Mouse (Mus musculus) G1E (cell line): ENCODE data around the gene Lrrc57. TPM values are rescaled to one million over a fixed set of nuclear protein-coding genes. Genes with fewer than 3 reads are reported as not detected.

Experiments
- ATAC-seq: 2 replicates; pipeline ENCODE4 v1.8.0; 2016; ENCODE audit warnings: mild to moderate bottlenecking; ENCODE audit not compliant: insufficient number of reproducible peaks, poor library complexity, low FRiP score, severe bottlenecking; ENCODE audit errors: extremely low read depth
- DNase-seq: peaks from one replicate; pipeline ENCODE4 v3.0.0; 2012; ENCODE audit warnings: low spot score
- H3K27me3 ChIP-seq: 2 replicates; pipeline ENCODE4 v1.6.1; 2012; ENCODE audit warnings: mild to moderate bottlenecking, low read length, inconsistent platforms; ENCODE audit not compliant: insufficient read depth
- H3K36me3 ChIP-seq: replicated peaks from 2 replicates; pipeline ENCODE3; 2012; ENCODE audit warnings: mild to moderate bottlenecking, inconsistent platforms
- H3K4me1 ChIP-seq: 2 replicates; pipeline ENCODE4 v1.6.1; 2012; ENCODE audit warnings: low read depth, low read length, inconsistent platforms, mixed read lengths; ENCODE audit not compliant: insufficient read depth
- H3K4me3 ChIP-seq: 2 replicates; pipeline ENCODE4 v1.5.1; 2012; ENCODE audit warnings: low read depth, mild to moderate bottlenecking, inconsistent platforms, low read length, moderate library complexity, mixed read lengths
- H3K9me3 ChIP-seq: replicated peaks from 2 replicates; pipeline ENCODE4 v1.6.1; 2012; ENCODE audit warnings: inconsistent platforms
- CTCF ChIP-seq: IDR thresholded peaks from 2 replicates; pipeline ENCODE4 v1.5.1; 2012; ENCODE audit warnings: low read depth, low read length, inconsistent platforms, mixed read lengths
- GATA1 ChIP-seq: IDR thresholded peaks from 2 replicates; pipeline ENCODE4 v1.6.1; 2012; ENCODE audit warnings: borderline replicate concordance, low read length, inconsistent platforms, mixed read lengths
- GATA2 ChIP-seq: IDR thresholded peaks from 2 replicates; pipeline ENCODE4 v1.6.1; 2012; ENCODE audit warnings: low read depth, low read length, inconsistent platforms, borderline replicate concordance
- POLR2AphosphoS5 ChIP-seq: IDR thresholded peaks from 2 replicates; pipeline ENCODE4 v1.6.1; 2012; ENCODE audit warnings: low read depth, low read length, inconsistent platforms; ENCODE audit not compliant: insufficient replicate concordance
- TAL1 ChIP-seq: conservative IDR thresholded peaks from 2 replicates; pipeline ENCODE4 v1.6.1; 2012; ENCODE audit warnings: low read depth, low read length, inconsistent platforms, mixed read lengths
- polyA plus RNA-seq: library from polyadenylated mRNA; stranded (reverse); fragments of >175 nt; gene quantifications from 2 replicates; pipeline ENCODE4 v1.2.3, GENCODE M21; 2012
- total RNA-seq, 2 experiments: library from RNA; stranded (forward) in 1 of 2; stranded (reverse) in 1 of 2; fragments of 200-1000 nt in 1 of 2; fragments of >200 nt in 1 of 2; fragmentation: Nextera tagmentation in 1 of 2; gene quantifications; 2 replicates each; pipeline ENCODE4 v1.2.3; 2014 to 2017

The Lrrc57 gene
- total and polyA plus RNA-seq, 3 experiments: 3.0 to 35.8 (median 27.8) TPM

DNA sequence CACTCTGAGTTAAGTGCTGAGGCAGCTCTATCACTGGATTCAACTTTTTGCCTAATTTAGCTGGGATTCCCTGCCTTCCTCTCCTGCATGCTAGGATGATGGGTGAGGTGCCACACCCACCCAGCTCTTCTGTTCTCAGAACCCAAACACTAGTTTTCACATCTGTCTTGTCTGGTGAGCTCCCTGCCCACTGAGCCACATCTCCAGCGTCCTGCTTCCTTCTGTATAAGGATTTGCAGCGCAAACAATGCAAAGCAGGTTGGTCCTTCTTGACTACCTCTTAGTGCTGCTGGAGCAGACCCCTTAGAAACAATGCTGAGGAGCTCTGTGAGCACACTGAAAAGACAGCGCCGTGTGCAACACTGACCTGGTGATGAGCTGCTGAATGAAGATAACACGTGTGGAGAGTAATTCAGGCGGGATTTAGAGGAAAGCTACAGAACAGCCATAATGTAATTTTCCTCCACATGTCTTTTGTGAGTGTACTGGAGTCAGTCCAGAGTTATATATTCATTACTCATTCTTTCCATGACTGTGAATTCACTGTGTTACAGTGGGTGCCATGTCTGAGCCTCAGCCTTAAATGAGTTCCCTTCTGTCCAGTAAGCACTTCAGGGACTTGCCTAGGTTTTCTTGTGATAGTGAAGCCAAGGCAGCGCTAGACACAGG is 43.1 kb upstream of the Lrrc57 start:
- Histone ChIP-seq H3K27me3 (peaks cover 13% of the 10 kb centered on the region; the same call in 1 of the 2 replicates), H3K4me3 (no peak overlapping the region), H3K36me3 (no peaks in the 10 kb centered on the region), H3K4me1 (peaks cover 28% of the 10 kb centered on the region), H3K9me3 (no peaks in the 10 kb centered on the region)
- TF ChIP-seq GATA1: no peak
- no peak for TF ChIP-seq GATA2
- TF ChIP-seq POLR2AphosphoS5: no peak
- TF ChIP-seq TAL1: no peak
- ATAC-seq (no peak), DNase-seq (no peak)

DNA sequence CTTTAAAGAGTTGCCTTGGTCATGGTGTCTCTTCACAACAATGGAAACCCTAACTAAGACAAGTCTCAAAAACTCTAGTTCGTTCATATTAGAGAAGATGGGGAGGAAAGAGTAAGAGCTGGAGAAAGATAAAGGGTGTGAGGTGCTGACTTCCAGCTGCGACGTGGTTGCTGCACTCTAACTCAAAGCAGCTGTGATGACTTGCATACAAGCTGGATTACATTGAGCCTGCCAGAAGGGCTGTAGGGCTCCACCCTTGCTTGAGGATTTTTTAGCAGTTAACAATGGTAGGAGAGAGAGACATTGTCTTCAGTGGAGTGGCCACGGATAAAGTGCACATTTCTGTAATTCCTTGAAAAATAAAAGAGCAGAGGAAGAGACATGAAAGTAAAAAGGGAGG is 37.5 kb upstream of the Lrrc57 start:
- Histone ChIP-seq H3K4me3 (no peak overlapping the region), H3K9me3 (no peaks in the 10 kb centered on the region), H3K4me1 (peaks cover 14% of the 10 kb centered on the region; the same call in 1 of the 2 replicates), H3K36me3 (no peaks in the 10 kb centered on the region), H3K27me3 (peaks cover 12% of the 10 kb centered on the region)
- TF ChIP-seq GATA1 (no peak), TAL1 (no peak), POLR2AphosphoS5 (no peak), GATA2 (no peak), CTCF (no peak)
- ATAC-seq (no peak), DNase-seq (no peak)

DNA sequence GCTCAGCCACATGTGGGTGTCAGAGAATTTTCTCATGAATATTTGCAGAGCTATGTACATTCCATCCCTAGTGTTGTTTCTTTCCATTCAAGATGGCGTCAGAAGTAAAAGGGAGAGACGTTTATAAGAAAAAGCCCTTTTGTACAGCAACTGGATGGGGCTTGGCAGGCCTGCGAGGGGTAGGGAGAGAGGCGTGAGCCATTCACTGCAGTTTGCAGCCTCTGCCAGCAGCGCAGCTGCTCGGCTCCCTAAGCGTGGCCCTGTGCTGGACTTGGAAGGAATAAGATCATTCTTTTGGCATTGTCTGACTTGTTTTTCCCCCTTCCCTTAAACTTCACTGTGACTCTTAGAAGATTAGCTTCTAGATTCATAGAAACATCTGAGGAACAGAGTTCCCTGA is 34.5 kb upstream of the Lrrc57 start:
- Histone ChIP-seq H3K4me1 (peaks cover 16% of the 10 kb centered on the region; the same call in 1 of the 2 replicates), H3K36me3 (no peaks in the 10 kb centered on the region), H3K9me3 (no peaks in the 10 kb centered on the region), H3K4me3 (no peak overlapping the region), H3K27me3 (peaks cover 8% of the 10 kb centered on the region)
- TF ChIP-seq GATA1: no peak
- TF ChIP-seq POLR2AphosphoS5: no peak
- no peak for TF ChIP-seq CTCF
- DNase-seq: no peak
- ATAC-seq: no peak

DNA sequence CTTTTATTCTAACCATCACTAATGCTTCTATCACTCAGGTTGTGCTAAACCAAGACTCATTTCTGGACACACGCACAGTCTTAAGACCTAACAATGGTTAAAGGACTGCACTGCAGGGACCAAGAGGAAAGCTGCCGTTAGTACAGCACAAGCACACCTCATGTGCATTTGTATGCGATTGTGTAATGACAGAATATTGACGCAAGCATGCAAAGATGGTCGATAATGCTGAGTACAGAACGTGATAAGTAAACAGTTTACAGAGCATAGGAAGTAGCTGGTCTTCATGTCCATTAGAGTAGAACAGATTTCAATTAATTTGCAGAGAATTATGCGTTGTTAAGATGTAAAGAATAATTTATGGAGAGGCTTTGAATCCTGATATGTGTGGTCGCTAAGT is 31.5 kb upstream of the Lrrc57 start:
- Histone ChIP-seq H3K9me3 (no peaks in the 10 kb centered on the region), H3K4me1 (peaks cover 10% of the 10 kb centered on the region; the same call in 1 of the 2 replicates), H3K36me3 (no peaks in the 10 kb centered on the region), H3K4me3 (no peak overlapping the region), H3K27me3 (peaks cover 8% of the 10 kb centered on the region)
- TF ChIP-seq TAL1 (no peak), POLR2AphosphoS5 (no peak), GATA1 (no peak), GATA2 (no peak), CTCF (no peak)
- DNase-seq (no peak), ATAC-seq (no peak)

DNA sequence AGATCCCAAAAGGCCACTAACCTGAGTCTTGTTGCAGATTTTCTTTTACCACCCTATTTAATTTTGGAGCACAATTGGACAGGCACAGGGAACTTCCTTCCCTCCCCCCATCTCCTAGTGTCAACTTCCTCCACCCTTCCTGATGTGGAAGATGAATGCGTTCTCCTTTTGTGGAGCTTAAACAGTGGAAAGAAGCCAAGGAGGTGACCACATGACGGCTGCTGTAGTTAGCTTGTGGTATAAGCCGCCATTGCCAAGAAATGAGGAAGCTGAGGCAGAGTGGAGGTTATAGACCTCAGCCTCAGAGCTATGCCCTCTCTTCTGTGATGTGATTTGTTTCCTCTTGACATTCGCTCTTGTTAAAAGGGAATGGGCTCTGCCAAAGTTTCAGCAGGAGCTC is 22.6 kb upstream of the Lrrc57 start:
- Histone ChIP-seq H3K4me3 (peak overlapping the region; percentile 20; the same call in 1 of the 2 replicates), H3K4me1 (peaks cover 48% of the 10 kb centered on the region), H3K27me3 (peaks cover 8% of the 10 kb centered on the region), H3K36me3 (peaks cover 2% of the 10 kb centered on the region), H3K9me3 (no peaks in the 10 kb centered on the region)
- TF ChIP-seq GATA2: no peak
- TF ChIP-seq POLR2AphosphoS5: no peak
- TF ChIP-seq TAL1: no peak
- no peak for TF ChIP-seq CTCF
- 0 out of 2 replicates have a peak, but pooled peaks have one; percentile 41 for ATAC-seq
- peak; percentile 12 for DNase-seq

DNA sequence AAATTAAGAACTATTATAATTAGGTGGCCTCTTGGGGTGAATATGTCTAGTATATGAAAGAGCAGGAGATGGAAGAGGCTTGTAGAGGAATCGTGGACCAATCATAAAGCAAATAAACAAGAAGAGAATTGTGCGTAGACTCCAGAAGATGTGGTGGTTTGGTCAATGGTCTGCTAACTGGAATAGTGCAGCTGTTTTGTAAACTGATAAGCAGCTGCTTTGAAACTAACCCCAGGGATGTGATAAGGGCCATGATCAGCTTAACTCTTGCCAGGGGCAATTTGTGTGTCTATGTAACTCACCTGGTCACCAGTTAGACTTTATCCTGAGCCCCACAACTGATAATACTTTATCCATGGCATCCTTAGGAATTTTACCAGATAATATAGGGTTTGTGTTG is 22.2 kb upstream of the Lrrc57 start:
- peak; percentile 33 for DNase-seq
- ATAC-seq: peak; percentile 49
- Histone ChIP-seq H3K36me3 (peaks cover 2% of the 10 kb centered on the region), H3K27me3 (peaks cover 8% of the 10 kb centered on the region), H3K9me3 (no peaks in the 10 kb centered on the region), H3K4me1 (peaks cover 48% of the 10 kb centered on the region), H3K4me3 (peak overlapping the region; percentile 20; the same call in 1 of the 2 replicates)
- TF ChIP-seq POLR2AphosphoS5 (no peak), TAL1 (peak; percentile 97)

DNA sequence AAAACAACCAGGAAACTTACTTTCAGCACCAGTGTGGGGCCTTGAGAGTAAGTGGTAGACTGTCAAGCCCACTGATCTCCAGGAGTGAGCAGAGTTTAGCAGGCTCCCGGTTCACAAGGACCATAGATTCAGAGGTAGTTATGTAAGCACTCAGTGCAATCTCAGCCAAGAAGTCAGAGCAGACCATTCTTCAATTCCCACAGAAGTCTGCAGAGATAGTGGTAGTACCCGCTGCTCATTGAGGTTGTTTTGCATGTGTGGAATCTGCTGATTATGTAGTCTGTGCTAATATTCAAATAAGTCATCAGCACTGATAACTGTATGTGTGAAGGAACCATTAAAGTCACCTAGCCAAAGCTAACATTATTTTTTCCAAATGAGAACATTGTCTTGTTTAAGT is 21.3 kb upstream of the Lrrc57 start:
- Histone ChIP-seq H3K9me3 (no peaks in the 10 kb centered on the region), H3K4me3 (no peak overlapping the region), H3K27me3 (peaks cover 8% of the 10 kb centered on the region), H3K36me3 (peaks cover 2% of the 10 kb centered on the region), H3K4me1 (peaks cover 51% of the 10 kb centered on the region)
- no peak for DNase-seq
- TF ChIP-seq POLR2AphosphoS5: no peak
- no peak for TF ChIP-seq GATA2
- TF ChIP-seq GATA1: no peak
- TF ChIP-seq CTCF: no peak
- ATAC-seq: no peak
